Mouse (Mus musculus): ENCODE measurements around the gene Bsdc1.

DNA sequence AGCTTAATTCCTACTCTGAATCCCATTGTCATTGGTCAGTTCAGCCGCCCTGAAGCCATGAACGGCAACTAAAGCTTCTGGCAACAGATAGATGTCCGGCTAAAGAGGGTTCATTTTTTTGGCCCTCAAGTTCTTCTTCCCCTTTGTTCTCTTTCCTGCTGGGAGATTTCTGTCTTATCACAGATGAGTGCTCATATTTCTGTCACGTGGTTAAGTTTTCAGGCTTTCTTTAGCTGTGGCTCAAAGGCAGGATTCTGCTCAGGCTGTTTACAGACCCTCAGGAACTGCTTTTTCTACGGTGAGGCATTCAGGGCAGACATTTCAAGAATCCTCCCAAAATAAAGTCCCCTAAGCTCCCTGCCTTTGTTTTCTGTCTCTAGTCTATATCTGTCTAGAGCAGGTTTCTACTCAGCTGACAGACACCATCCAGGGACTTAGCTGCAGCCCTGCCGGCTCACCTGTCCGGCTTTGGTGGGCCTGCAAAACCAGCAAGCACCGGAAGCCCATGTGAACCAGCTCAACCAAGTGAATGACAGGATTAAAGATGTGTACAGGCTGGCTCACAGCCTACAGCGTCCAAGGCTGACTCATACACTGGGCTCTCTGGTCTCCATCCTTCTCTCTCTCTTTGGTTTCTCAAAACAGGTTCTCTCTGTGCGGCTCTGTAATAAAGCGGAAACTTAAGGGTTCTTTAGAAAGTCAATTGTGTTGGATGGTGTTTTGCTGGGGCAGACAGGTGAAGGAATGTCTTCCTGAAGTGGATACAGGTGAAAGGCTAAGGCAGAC, 13.4 kb upstream of the Bsdc1 start:
- TF ChIP-seq POLR2A (IDR thresholded peaks at IDR 0.05; ENCODE audit: low read depth, low read length) (no peak), CTCF (IDR thresholded peaks at IDR 0.05; ENCODE audit: extremely low read depth, insufficient read depth, insufficient read length, insufficient replicate concordance) (no peak)
